Mouse (Mus musculus) megakaryocyte, embryonic 14.5 days (primary cell): Measurements from ENCODE around the gene Gm2022.
"Not testable (repeated sequence)": the region's sequence is repeated elsewhere in the genome, so short reads cannot be mapped to it uniquely, and the experiment has no call there.

Experiments
- FLI1 ChIP-seq: IDR thresholded peaks from 2 replicates; pipeline ENCODE4 v1.6.1; 2012; ENCODE audit warnings: low read length, inconsistent platforms, mixed read lengths
- GATA1 ChIP-seq: IDR thresholded peaks from 3 replicates; pipeline ENCODE4 v1.6.1; 2012; ENCODE audit warnings: mixed read lengths, low read length, inconsistent platforms, borderline replicate concordance

DNA sequence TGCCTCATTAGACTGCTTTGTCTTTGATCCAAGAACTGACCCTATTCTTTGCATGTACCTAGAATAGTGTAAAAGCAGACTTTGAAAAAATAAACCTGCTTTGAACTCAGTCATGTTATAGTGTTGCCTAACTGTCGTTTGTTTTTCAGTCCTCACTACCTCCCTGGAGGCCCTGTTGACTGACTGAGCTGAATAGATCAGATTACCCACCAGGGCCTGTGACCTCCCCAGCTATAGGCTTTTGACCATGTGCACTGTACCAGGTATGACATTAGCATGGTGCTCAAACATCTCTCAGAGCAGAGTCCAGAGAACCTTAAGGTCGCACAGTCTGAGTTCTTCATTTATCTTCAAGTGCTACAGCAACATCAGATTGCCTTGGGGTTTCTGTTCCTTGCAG, 44.5 kb upstream of the Gm2022 start:
- TF ChIP-seq FLI1, GATA1: not testable (repeated sequence)
